Mouse (Mus musculus): ENCODE measurements around the gene Lrch4.

DNA sequence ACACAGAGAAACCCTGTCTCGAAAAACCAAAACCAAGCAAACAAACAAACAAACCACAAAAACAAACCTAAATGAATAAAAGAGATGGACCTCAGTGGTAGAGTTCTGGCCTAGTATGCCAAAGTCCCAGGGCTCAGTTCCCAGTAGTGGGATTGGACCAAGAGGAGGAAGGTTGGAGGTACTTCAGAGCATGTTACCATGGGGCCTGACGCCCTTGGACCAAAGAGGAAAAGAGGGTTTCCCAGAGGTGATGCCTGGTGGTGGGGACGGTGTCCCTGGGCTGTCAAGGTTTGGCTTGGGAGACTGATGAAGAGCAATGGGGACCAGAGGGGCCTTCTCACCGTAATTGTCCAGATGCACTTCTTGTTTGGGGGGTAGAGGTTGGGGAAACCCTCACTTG, 18.9 kb upstream of the Lrch4 start:
- no peak for TF ChIP-seq CTCF (IDR thresholded peaks at IDR 0.05; ENCODE audit: borderline replicate concordance, insufficient read depth, low read length)
- no peak for TF ChIP-seq POLR2A (IDR thresholded peaks at IDR 0.05; ENCODE audit: low read depth, low read length)

Data from embryonic fibroblast, embryonic 13.5 days (primary cell).